In the genomic region with DNA sequence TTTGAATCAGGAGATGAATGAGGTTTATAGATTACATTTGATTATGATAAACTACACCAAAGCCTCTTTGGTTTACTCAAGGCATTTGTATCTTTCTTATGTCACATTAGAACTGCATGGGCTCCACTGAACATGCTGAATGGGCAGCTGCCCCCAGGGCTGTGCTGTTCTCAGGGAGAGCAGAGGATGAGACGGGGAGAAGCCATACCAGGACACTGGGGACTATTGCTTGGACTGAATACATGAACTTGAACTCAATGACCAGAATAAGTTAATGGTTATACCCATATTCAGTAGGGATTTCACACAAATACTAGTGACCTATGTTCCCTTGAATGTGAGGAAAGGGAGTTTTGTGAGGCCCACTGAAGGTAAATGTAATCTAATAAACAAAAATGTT, we compare ENCODE assay signal across 17 mouse cellular contexts.
"Had no signal": no experiment of that assay in that cellular context is flagged by ENCODE, and none has a peak within 500 bp of the region (broad histone marks: within the 10 kb centered on the region; RNA-seq: fewer than 3 reads in every experiment).

No protein-coding gene starts in this region.

- H3K4me3 ChIP-seq: lung, embryonic 15.5 days; megakaryocyte, embryonic 14.5 days; midbrain, embryonic 13.5 days; midbrain, embryonic 15.5 days; neural tube, embryonic 12.5 days; stomach, embryonic 15.5 days had no signal

- H3K36me3 ChIP-seq: lung, embryonic 15.5 days; midbrain, embryonic 13.5 days; midbrain, embryonic 15.5 days; neural tube, embryonic 12.5 days; stomach, embryonic 15.5 days had no signal

- H3K9me3 ChIP-seq: lung, embryonic 15.5 days; megakaryocyte, embryonic 14.5 days; midbrain, embryonic 13.5 days; midbrain, embryonic 15.5 days; neural tube, embryonic 12.5 days; stomach, embryonic 15.5 days had no signal

- H3K27me3 ChIP-seq: lung, embryonic 15.5 days; midbrain, embryonic 13.5 days; midbrain, embryonic 15.5 days; neural tube, embryonic 12.5 days; stomach, embryonic 15.5 days had no signal

- H3K4me2 ChIP-seq: lung, embryonic 15.5 days; midbrain, embryonic 11.5 days; midbrain, embryonic 13.5 days; midbrain, embryonic 15.5 days; neural tube, embryonic 12.5 days; stomach, embryonic 15.5 days had no signal

- H3K4me1 ChIP-seq: lung, embryonic 15.5 days; neural tube, embryonic 12.5 days; stomach, embryonic 15.5 days had no signal

- H3K27ac ChIP-seq: lung, embryonic 15.5 days; macrophage; midbrain, embryonic 13.5 days; midbrain, embryonic 15.5 days; neural tube, embryonic 12.5 days; stomach, embryonic 15.5 days; stomach, postnatal 0 days had no signal

- H3K9ac ChIP-seq: lung, embryonic 15.5 days; midbrain, embryonic 13.5 days; midbrain, embryonic 15.5 days; neural tube, embryonic 12.5 days; stomach, embryonic 15.5 days had no signal

- DNase-seq: lung, adult 2 months; lung, postnatal 14 days; lung, postnatal 36 days; right cerebral cortex, postnatal 14 days; thymus, adult 2 months; thymus, postnatal 25 days; thymus, postnatal 4 days had no signal

- ATAC-seq: lung, postnatal 0 days; midbrain, embryonic 13.5 days; midbrain, embryonic 15.5 days had no signal
